Mouse (Mus musculus) cerebellum, postnatal 36 days (tissue): ENCODE data around the gene Ubl3.

Source experiments
- DNase-seq, 2 experiments: peaks; one replicate each; pipeline ENCODE4 v3.0.0; 2021 to 2022; ENCODE audit warnings: mixed read lengths in 2 of 2

Ubl3 gene

DNA sequence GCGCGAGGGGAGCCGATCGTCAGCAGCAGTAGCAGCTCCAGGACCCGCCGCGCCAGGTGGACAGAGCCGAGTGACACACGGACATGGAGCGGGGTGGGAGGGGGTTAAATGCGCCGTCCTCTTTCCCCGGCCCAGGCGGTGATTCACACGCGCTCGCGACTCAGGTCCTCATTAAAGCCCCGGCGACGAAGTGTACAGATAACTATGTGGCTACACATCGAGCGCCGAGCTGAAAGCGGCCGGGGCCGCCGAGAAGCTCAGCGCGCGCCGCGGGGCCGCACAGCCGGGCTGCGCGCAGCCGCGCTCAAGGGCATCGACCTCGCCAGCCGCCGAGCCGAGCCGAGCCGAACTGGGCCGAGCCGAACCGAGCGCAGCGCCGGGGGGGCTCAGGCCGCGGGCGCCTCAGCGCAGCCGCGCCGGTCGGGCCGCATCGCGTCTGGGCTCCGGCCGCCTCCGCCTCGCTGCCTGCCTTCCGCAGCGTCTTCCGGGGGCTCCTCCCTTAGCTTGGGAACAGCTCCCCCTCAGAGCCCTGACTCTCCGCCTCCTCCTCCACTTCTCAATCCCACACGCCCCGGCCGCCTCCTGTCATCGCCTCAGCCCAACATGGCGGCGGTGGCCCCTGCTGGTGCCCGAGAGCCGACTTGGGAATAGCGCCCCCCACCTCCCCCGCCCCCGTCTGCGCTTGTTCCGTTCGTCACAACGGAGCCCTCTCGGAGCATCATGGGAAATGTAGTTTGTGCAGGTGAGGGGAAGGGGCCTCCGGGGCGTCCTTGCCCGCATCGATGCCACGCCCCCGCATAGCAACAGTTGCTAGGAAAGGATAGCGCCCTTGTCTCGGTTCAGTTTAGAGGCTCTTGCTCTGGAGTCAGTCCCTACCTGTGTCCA lies at the start of gene Ubl3:
Ubl3 (minus strand) TSS at position 603 of the 885 bp plus-strand sequence.
- peak; percentile 88 to 90 for DNase-seq

DNA sequence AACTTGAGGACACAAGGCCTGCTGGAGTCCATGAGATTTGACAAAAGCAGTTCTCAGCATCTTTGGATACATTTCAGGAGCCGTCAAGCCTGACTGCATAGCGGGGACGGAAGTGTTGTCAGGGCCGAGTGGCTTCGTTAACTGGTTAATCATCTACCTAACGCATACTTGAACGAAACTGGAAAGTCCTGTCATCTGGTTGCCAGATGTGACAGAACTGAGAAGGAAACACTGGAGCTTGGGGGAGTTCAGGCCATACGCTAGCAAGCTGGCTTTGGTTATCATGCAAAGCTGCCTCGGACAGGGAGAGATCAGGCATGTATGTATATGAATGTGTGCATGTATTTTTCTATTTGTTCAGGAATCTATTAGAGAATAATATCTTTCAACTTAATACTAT lies 45.8 kb upstream of the Ubl3 start:
- DNase-seq = no peak

DNA sequence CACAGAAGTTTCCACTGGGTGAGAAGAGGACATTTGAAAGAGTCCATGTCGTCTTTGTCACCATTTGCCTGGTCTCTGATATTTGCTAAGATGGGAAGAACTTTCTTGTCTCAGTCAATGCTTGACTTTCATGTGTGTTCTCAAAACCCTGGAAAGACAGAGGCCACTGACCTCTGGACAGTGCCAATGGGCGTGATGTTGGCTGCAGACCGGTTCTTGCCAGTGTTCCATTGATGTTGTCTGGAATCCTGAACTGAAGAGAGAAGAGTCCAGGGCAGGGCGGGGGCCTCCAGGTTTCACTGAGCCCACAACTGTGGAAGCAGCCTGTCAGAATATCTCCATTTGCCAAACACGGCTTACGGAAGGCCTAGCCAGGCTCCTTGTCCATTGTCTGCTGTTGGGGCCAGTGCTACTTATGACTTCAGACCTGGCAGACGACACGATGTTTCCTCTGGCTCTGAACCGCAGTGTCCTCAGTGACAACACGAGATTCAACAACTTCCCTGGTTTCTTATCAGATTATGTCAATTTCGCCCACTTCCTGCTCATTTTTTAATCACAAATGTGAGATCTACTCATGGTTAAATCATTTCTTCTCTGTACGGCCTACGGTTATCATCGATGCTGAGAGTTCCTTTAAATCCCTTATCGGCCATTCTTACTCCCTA lies 43.6 kb upstream of the Ubl3 start:
- no peak for DNase-seq

DNA sequence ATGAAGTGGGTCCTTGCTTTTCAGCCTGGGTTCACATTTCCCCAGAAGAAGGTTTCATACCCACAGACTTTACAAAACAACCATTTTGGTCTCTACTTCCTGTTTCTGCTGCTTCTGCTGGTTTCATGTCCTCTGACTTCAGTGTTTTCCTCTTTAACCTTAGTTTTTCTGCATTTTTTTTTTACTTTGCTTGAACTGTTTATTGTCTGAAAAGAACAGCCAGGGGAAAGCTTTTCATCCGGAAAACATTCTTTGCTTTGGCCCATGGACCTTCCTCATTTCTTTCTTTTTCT lies 42.8 kb upstream of the Ubl3 start:
- DNase-seq = no peak

DNA sequence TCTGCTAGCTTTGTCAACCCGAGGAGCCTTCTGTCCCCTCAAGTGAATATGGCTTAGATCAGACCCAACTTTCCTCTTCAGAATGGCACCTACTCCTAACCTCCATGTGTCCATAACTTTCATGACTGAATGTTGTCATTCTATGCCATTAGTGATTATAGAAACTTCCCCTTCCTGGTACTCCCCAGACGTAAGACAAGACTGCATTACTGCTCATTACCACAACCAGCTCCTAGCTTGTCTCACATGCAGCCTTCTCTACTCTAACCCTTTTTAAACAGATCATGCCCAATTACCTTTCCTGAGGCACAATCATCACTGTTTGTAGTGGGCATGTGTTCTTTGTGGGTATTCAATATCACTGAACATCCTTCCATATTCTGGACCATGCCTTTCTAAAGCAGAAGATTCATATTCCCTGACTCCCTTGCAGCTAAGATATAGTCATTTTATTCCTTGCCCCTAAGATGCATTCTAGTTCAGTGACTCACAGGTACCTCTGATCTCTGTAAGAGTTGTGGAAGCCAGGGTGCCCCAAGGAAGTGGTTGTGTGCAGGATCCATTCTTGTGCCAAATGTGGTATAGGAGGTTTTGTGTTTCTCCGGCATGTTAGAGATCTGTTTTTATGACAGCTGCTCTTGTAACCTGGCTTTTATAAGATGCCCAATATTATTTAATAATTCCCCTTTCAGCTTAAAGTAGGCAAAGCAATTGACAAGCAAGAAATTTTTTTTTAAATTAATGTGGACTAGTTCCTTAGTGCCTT lies 42.3 kb upstream of the Ubl3 start:
- no peak for DNase-seq

DNA sequence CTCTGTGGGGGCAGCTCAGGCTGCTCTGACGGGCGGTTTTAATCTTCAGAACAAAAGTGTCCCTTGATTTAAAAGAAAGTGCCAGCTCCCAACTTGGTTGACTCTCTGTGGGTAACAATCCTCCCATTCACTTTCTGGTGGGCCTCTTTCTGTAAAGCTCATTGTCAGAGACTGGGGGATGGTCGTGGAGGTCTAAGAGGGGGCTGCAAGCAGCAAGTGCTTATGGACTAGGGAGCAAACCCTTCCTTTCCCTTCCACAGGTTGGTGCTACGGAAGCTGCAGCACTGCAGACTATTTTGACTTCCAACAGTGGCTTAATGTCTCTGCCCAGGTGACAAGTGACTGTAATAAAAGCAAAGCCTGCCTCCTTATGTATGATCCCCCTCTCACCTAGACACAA lies 41.0 kb upstream of the Ubl3 start:
- no peak for DNase-seq

DNA sequence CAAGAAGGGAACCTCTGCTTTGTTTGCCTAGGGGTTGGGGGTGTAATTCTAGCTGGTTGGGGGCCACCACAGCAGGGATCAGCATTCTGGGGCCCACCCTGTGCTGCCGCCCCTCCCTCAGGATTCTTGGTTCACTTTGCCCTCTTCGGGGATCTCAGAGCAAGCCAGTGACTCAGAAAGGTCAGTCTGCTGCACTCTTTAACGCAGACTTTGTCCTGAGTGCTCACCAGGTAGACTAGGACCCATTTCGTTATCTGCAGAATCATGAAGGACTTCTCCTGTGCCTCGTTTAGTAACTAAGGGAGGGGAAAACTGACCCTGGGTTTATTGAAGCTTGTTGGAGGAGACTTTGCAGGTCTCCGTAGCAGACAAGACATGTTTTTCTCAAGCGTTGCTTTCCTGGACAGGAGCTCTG lies 38.9 kb upstream of the Ubl3 start:
- DNase-seq = no peak

DNA sequence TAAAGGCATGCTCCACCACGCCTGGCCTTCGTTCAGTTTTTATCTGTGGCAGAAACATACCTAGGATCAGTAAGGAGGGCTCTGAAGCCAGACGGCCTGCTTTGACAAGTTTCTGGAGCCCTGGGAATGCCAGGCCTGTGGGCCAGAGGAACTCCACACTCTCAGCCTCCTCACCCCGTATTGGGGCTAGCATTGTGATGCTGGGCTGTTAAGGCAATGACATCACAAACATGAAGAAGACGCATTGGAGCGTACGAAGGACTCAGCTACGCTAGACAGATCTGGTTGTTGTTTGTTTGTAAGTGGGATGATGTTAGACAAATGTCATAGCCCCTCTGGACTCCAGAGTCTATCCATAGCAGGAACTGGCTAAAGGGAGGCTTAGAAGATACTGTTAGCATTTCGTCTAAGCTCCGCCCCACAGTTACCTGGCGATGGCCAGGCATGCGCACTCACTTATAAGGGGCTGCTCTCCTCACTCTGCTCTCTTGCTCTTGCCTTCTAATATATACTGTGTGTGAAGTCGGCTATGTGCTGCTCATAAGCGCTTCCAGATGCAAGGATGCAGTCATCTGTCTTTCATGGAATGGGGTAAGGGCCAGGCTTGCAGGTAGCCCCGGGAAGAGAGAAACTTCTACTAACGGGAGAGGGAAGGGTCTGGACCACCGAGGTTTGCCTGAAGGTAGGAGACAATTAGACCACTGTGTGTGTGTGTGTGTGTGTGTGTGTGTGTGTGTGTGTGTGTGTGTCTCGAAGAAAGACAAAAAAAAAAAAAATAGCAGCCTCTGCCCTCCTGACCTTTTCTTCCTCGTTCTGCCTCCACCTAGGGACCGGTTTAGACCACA lies 38.2 kb upstream of the Ubl3 start:
- DNase-seq = no peak

DNA sequence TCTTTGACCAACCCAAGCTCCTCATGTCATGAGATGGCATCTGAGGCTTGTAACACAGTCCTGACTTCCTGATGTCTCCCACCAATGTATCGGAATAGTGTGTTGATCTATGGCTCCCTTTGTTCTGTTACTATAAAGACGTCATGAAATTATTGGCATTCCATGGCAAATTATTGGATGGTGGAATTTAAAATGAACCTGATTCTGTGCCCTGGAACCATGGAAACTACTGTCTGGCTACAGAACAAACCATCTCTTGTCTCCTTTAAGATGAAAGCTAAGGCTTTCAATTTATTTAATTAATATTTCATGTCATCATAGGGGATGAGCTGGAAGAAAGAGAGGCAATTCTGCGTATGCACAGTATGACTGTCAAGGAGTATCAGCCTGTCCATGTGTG lies 36.4 kb upstream of the Ubl3 start:
- no peak for DNase-seq

DNA sequence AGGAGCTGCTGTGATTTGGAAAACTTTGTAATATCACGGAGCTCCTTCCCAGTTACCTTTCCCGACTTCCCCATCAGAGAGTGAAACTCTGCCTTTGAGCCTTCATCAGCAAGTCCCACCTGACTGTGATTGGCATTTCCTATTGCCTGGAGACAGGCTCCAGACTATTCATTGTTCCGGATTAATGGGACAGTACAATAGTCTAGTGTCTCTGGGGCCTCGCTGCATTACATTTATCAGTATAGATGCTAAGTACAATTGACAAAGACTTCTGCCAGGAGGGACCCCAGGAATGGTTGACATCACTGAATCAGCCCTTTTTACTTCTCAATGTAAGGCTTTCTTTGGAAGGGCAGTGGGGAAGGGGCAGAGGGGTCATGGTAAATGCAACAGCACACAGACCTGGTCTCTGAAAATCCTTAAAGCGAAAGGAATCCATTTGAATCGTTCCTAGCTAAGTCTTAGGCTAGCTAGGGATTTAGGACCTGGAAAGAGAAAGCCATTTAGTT lies 35.6 kb upstream of the Ubl3 start:
- no peak for DNase-seq

DNA sequence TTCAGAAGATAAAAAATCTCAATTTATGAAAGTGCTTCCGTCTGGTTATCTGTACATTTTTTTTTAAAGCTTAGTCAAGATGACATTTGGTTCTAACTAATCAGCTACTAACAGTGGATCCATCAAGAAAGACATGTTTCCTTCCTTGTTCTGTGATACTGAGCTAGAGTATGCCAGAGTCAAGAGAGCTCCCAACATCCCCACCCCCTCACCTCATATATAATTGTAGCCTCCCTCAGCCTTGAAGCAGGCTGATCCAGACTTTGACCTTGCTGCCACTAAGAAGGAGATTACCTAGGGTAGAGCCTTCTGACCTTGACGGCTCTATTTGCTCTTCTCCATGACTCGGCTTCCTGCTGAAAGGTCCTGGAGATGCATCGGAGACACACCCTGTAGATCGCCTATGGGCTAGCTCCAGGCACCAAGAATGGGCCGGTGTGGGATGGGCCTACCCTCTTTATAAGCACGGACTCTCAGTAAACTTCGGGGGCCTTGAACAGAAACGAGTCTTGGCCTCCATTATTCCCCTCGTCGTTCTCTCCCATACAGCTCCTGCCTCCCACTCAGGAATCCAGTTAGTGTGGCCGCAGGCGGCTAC lies 27.9 kb upstream of the Ubl3 start:
- DNase-seq = no peak

DNA sequence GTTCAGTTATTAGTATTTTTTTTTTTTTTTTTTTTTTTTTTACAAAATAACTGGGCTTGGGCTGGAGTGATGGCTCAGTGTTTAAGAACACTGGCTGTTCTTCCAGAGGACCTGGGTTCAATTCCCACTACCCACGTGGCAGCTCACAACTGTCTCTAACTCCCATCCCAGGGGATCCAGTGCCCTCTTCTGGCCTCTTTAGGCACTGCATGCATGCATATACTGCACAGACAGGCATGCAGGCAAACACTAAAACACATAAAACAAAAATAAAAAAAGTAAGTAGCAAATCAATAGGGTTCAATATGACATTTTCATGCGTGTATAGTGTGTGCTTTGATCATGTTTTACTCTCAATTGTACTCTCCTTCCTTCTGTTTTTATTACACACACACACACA lies 26.6 kb upstream of the Ubl3 start:
- no peak for DNase-seq

DNA sequence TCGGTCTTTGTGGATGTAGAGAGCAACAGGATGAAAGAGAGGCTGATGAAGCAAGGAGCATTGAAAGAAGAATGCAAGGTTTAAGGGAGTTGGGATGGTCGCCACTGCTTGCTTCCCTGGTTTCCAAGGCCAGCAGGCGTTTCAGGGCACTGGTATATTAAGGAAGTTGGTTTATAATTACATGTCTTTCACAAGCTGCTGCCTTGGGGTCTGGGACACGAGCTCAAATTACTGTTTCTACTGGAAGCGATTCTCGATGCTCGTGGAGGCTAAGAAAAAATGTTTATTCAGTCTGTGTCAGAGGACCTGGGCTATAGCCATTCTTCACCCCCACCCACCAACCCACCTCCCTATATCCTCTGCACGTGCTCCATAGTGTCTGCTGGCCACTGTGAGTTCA lies 25.8 kb upstream of the Ubl3 start:
- no peak for DNase-seq

DNA sequence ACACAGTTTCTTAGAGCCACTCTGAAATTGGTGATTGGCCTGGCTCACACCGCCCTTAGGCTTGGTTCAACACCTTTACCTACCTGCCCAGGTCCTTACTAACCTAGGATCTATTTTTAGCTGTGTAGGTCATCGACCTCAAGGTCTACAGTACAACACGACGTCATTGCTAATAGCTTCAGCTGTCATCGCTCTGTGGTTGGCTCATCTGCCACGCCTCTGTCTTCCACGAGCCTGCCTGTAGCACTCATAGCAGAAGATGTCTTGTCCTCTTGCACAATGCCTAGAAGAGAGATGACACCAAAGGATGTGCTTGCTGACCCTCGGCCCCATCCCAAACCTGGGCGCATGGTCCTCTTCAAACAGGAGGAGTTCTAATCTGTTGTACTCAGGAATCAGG lies 24.7 kb upstream of the Ubl3 start:
- no peak for DNase-seq

DNA sequence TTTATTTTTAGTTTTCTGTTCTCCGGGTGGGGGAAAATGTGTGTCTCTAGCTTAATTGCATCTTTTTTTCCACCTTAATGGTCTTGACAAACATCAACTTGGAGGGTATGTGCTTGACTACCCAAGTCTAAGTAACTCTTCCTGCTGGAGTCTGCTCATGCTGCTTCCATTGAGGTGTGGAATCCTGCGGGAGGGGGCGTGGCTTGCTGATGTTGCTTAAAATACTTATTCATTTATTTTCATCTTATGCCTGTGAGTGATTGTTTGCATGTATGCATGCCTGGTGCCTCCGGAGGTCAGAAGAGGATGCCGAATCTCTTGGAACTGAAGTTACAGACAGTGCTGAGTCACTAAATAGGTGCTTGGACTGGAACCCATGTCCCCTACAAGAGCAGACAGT lies 22.6 kb upstream of the Ubl3 start:
- no peak for DNase-seq

DNA sequence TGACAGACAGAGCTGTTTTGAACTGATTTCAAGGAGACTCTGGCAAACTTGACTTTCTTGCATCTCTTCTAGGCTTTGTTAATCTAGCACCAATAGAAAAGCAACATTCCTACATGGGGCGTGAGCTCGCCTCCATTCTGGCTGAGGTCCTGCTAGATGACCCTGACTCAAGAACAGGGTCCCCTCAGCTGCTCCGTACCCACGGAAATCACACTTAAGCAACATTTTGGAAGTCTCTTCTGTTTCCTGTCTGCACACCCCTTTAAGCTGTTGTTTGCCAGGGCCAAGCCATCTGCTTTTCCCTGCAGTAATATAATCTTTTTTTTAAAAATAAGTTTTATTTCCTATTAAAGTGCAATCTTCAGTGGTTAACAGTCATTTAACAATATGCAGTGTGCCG lies 20.1 kb upstream of the Ubl3 start:
- DNase-seq = no peak

DNA sequence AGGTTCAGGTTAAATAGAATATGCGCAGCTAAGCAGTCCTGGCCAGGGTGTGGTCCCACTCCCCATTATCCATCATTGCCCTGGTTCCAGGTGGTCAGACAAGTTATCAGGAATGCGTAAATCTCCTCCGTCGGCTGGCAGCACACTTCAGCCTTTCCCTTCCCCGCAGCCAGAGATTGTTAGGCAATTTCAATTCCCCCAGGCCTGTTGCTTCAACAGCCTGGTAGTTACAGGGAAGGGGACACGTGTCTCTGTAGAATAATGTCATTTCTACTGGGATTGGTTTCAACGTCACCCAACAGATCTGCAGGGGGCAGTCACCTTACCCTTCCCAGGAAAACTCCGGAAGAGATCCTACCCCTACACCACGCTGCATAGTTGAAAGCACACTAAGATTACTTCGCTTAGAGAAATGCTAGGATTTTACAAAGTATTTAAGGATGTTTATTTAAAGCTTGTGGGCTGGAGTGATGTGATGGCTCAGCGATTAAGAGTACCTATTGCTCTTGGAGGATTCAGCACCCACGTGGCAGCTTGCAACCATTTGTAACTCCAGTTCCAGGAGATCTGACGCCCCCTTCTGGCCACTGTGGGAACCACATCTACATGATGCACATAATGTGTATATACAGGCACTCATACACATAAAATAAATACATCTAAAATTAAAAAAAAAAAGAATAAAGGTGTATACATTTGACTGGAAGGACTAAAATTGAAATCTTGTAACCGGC lies 18.1 kb upstream of the Ubl3 start:
- no peak for DNase-seq

DNA sequence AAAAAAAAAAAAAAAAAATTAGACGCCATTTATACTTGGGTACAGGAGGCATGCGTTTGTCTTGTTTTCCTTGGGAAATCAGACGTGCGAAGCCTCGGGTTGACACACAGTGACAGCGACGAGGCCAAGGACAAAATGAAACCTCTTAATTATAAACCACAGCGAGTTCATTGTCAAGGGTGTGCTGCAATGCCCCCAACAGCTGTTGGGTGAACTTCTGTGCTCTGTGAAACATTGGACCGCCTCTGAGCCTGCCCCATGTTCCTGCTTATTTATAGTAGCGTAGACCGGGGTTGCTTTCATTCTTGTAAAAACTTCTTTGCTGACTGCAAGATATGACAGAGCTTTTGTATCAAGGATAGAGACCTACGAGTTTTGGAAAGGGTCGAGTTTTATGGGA lies 16.9 kb upstream of the Ubl3 start:
- no peak for DNase-seq

DNA sequence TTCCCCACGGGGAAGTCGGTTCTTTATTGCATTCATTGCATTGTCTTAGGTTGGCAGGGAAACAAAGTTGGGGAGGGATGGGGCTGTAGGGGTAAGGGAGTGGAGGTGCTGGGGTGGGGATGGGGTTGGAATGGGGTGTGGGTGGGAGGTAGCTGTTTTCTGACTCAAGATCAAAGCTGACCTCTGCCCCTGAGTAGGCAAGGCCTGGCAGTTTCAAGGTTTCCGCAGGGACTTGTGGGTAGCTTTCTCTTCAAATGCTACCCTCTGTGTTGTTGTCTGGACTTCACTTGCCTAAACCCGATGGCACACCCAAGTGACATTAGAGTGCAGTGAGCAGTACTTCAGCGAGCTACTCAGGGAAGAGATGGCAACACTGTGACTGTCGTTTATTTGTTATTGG lies 13.0 kb upstream of the Ubl3 start:
- DNase-seq = no peak

DNA sequence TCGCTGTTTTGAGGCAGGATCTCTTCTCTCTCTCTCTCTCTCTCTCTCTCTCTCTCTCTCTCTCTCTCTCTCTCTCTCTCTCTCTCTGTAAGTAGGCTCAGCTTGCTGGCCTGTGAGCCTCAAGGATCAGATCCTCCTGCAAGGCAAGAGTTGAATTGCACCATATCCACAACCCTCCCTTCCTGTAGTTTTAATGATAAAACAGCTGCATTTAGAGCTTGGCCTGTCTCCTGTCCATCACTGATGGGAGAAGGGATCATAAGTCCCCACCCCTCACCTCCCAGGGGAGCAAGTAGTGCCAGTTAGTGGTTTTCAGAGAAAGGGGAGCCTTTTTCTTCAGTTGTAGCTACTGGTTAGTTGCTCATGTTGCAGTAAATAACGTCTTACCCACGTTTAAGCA lies 11.5 kb upstream of the Ubl3 start:
- no peak for DNase-seq

DNA sequence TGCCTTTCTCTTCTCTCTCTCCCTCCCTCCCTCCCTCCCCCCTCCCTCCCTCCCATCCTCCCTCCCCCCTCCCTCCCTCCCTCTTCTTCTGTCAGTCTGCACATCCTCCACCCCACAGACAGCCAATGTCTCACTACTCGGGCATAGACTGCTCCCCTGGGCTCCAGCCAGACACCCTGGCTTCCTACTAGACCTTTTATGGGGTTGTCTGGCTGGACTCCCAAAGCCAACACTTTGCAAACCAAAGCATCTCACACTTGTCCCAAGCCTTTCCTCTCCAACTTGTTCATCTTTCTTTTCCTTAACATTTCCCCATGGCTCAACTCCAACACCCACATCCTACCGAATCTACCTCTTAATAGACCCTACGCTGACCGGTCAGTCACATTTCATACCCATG lies 10.7 kb upstream of the Ubl3 start:
- DNase-seq = no peak

DNA sequence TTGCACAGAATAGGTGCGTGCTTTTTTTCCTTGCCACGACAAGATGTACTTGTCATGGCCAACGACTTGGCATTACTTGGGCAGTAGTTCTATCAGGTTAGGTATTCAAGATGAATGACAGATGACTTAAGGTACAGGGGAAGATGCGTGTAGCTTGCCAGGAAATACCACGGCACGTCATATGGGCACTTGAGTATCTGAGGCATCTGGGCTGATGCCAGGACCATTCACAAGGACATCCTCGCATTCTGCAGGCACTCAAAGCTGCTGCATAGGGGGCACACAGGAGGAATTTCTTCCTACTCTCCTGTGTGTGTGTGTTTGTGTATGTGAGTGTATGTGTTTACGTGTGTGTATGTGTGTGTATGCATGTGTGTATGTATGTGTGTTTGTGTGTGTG lies 9.6 kb upstream of the Ubl3 start:
- DNase-seq = no peak
